Mouse (Mus musculus) splenic B cell, adult 2 months (primary cell): ENCODE measurements around the gene Tnik.

Experiments used
- DNase-seq: peaks from one replicate; pipeline ENCODE4 v3.0.0-alpha.2; 2011; ENCODE audit warnings: low read depth, low spot score
- H3K27me3 ChIP-seq: 2 replicates; pipeline ENCODE4 v1.6.1; 2012; ENCODE audit warnings: mild to moderate bottlenecking, low read length, moderate library complexity, mixed read lengths; ENCODE audit not compliant: control insufficient read depth, poor library complexity, insufficient read depth, severe bottlenecking
- H3K36me3 ChIP-seq: 2 replicates; pipeline ENCODE4 v1.6.1; 2012; ENCODE audit warnings: mild to moderate bottlenecking, low read length, moderate library complexity, mixed read lengths; ENCODE audit not compliant: control insufficient read depth, poor library complexity, insufficient read depth, severe bottlenecking

Tnik gene

GRCm38 (mm10) chr3:28303915-28304314, 40.9 kb downstream of the Tnik start:
- H3K27me3 ChIP-seq, result no peaks in the 10 kb centered on the region
- DNase-seq, result no peak
- H3K36me3 ChIP-seq, result no peaks in the 10 kb centered on the region

- DNase-seq, result no peak
- Histone ChIP-seq H3K36me3 (no peaks in the 10 kb centered on the region), H3K27me3 (no peaks in the 10 kb centered on the region)
These were observed 43.8 kb downstream of the Tnik start for GRCm38 (mm10) chr3:28306852-28307251.

DNA sequence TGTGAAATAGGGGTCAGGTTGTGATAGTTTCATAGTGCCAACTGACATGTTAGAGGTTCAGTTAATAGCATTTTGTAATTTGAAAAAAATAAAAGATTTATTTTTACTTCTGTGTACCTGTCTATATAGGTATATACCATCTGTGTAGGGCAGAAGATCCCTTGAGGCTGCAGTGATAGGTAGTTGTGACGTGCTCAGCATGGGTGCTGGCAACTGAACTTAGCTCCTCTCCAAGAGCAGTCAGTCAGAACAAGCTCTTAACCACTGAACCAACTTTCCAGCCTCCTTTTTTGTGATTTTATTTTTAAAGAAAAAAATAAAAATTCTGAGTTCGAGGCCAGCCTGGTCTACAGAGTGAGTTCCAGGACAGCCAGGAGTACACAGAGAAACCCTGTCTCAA, 51.4 kb downstream of the Tnik start:
- no peak for DNase-seq
- Histone ChIP-seq H3K36me3 (no peaks in the 10 kb centered on the region), H3K27me3 (no peaks in the 10 kb centered on the region)

DNA sequence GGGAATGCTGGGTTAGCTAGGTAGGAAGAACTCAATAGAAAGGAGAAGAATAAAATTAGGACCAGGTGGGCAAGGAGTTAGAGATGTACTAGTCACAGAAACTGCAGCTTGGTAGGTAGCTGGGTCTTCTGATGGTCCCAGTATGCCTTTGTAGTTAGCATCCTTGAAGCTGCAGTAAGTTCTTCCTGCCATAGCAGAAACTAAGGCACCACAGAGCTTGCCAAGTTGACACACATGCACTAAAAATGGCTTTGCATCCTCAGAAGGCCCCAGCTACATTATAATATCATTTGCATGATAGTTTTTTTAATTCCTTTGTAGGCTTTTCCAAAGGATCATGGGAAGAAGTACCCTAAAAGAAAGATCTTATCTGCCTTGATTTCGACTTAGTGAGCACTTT, 54.3 kb downstream of the Tnik start:
- no peaks in the 10 kb centered on the region for H3K36me3 ChIP-seq
- no peaks in the 10 kb centered on the region for H3K27me3 ChIP-seq
- DNase-seq, result no peak

- H3K36me3 ChIP-seq, result no peaks in the 10 kb centered on the region
- no peak for DNase-seq
- no peaks in the 10 kb centered on the region for H3K27me3 ChIP-seq
These were observed 58.6 kb downstream of the Tnik start for GRCm38 (mm10) chr3:28321635-28322034.

DNA sequence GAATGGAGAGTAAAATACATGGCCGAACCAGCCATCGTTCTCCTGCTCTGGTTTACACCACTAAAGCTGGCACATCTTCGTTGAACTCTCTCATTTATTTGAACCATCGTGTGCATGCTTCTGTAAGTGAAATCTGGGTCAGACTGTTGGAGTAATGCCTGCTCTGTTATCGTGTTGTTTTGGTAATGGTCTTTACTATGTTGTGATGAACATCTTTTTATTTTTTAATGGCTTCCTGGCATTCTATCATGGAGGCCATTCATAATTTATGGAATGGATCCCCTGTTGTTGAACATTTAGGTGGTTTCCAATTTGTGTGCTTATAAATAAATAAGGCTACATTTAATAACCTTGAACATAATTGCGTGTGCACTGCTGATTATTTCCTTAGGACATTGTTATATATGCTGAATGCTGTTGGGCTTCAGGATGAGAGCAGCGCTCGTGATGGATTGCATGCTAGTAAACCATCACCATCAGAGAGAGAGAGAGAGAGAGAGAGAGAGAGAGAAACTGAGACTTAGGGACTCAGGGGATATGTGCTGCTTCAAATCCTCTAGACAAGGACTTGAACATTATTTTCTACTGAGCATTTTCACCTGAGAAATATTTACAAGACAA, 62.7 kb downstream of the Tnik start:
- H3K27me3 ChIP-seq, result no peaks in the 10 kb centered on the region
- no peaks in the 10 kb centered on the region for H3K36me3 ChIP-seq
- DNase-seq, result no peak

DNA sequence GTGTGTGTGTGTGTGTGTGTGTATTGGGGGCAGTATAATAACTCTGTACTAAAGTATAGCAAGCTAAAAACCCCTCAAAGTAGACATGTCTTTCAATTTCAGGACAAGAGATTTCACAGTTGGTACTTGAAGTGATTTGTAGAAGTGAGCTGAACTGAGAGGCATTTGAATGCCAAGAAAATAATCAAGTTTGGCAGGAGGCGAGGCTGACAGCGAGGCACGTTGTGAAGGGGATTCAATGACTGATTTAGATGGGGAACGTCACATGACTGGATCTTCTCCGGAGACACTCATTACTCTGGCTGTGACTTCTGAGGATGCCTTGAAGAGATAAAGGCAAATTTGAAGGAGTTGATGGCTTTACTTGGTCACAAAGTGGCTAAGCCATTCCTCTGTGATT, 69.3 kb downstream of the Tnik start:
- DNase-seq, result no peak
- Histone ChIP-seq H3K36me3 (no peaks in the 10 kb centered on the region), H3K27me3 (no peaks in the 10 kb centered on the region)

DNA sequence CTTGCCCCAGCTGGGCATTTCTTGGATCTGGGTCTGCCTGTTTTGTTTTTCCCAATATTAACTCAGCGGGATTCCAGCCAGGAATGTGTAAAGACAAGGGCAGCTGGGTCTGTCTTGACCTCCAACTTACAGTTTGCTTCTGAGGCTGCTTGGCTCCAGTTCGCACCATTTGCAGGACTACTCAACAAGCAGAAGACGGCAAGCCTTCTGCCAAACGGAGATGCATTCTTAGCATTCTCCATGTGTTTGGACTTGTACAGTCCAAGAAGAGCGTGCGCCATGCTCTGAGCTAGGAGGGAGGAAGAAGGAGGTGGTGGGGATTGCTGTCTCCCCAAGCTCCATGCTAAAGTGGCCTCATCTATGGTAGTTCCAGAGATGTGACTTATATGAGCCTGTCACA, 70.9 kb downstream of the Tnik start:
- Histone ChIP-seq H3K36me3 (no peaks in the 10 kb centered on the region), H3K27me3 (no peaks in the 10 kb centered on the region)
- DNase-seq, result no peak

GRCm38 (mm10) chr3:28334547-28334946, 71.5 kb downstream of the Tnik start:
- Histone ChIP-seq H3K27me3 (no peaks in the 10 kb centered on the region), H3K36me3 (no peaks in the 10 kb centered on the region)
- DNase-seq, result no peak

GRCm38 (mm10) chr3:28340071-28340470, 77.1 kb downstream of the Tnik start:
- Histone ChIP-seq H3K27me3 (no peaks in the 10 kb centered on the region), H3K36me3 (no peaks in the 10 kb centered on the region)
- DNase-seq, result no peak

DNA sequence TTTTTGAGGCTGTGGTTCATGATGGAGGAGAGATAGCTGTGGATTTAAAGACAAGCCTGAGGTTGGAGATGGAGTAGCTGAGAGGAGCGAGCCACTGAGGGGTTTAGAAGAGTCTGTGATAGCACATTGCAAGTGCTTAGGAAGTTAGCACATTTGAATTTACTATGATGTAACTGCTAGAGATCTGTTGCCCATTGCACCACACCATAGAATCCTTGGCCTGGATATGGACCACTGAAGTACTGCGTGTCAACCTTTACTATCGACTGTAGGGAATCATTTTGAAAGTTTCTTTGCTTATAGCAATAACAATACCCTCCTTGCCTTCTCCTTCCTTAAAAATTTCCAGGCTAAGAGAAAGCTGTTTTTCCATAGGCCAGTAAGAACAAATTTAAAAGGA, 80.2 kb downstream of the Tnik start:
- no peaks in the 10 kb centered on the region for H3K27me3 ChIP-seq
- no peak for DNase-seq
- no peaks in the 10 kb centered on the region for H3K36me3 ChIP-seq

DNA sequence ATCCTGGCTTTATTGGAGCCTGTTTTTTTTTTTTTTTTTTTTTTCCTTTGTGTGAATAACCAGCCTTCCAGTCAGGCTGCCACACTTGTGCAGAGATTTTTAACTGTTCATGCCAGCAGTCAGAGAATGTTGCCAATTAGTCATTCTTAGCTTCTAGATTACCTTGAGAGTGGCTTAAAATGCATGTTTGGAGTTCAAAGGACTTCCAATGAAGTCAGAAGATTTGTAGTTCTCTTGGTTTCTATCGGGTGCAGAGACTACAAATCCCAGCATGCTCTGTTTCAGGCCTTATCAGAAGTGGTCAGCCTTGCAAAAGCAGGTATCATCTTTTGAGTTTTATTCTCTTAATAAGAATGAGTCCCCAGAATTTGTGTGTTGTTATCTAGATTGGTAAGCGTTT, 80.6 kb downstream of the Tnik start:
- H3K27me3 ChIP-seq, result no peaks in the 10 kb centered on the region
- DNase-seq, result no peak
- H3K36me3 ChIP-seq, result no peaks in the 10 kb centered on the region

GRCm38 (mm10) chr3:28345446-28345845, 82.4 kb downstream of the Tnik start:
- no peak for DNase-seq
- no peaks in the 10 kb centered on the region for H3K36me3 ChIP-seq
- no peaks in the 10 kb centered on the region for H3K27me3 ChIP-seq

GRCm38 (mm10) chr3:28345961-28346360, 82.9 kb downstream of the Tnik start:
- DNase-seq, result no peak
- no peaks in the 10 kb centered on the region for H3K27me3 ChIP-seq
- no peaks in the 10 kb centered on the region for H3K36me3 ChIP-seq

DNA sequence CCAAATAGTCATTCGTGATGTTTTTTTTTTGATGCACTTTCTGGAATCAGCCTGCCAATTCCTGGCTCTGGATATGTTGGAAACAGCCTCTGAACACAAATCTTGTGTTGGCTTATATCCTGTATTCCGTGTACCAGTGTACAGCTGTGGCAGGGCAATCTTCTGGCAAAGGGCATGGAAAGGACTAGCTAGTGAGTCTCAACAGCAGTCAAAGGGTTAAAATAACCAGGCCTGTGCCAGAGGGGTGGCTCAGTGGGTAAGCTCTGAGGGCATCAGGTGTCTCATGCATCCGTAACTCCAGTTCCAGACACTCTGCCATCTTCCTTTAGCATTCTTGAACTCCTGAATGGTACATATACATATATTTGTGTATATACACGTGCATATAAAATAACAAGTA, 83.5 kb downstream of the Tnik start:
- no peak for DNase-seq
- no peaks in the 10 kb centered on the region for H3K36me3 ChIP-seq
- no peaks in the 10 kb centered on the region for H3K27me3 ChIP-seq

DNA sequence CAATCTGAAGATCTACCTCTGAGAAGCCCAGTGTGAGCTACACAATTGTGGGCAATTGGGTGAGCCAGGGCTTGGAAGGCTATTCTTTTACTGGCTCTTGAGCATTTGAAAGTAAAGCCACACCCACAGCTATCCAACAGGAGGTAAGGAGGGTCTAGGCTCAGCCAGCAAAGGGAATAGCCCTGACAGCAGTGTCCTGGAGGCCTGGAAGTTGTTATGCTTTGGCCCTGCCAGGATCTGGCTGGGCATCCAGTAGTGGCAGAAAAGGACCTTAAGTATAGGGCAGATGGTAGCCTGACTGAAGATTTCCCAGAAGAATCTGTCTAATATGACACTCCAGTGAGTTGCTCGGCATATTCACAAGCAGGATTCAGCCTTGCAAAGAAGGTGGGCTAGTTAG, 85.7 kb downstream of the Tnik start:
- Histone ChIP-seq H3K27me3 (no peaks in the 10 kb centered on the region), H3K36me3 (no peaks in the 10 kb centered on the region)
- no peak for DNase-seq
